In the genomic region with DNA sequence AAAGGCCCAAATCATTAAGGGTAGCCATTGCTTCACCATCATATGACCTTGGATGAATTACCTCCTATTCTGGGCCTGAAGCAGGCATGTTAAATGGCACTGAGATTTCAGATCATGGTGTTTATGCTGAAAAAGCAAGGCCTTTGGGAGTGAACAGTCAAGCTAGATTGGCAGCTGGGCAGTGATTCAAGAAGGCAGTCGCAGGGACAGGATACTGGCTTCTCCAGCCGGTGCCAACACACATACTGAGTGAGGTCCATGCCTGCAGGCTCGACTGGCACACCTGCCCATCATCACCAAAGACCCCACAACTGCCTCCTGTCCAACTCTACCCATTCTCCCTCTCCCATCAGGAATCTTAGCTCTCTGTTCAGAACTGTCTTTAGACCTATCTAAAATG, we compare ENCODE assay signal across 21 mouse cellular contexts. TPM values are rescaled to one million over a fixed set of nuclear protein-coding genes. Genes with fewer than 3 reads are reported as not detected.
DNase-seq lines count a peak whose midpoint lies in the region; ATAC-seq lines count a peak whose summit lies in the region.
"Had no signal": no experiment of that assay in that cellular context is flagged by ENCODE, and none has a peak within 500 bp of the region (broad histone marks: within the 10 kb centered on the region; RNA-seq: fewer than 3 reads in every experiment).

No protein-coding gene starts in this region.

- intact Hi-C loops in left cerebral cortex, postnatal 4 days (cut with DNase I), result no loop called here
- intact Hi-C loops in left cerebral cortex, postnatal 10 days (cut with DNase I), result no loop called here

- ATAC-seq in hindbrain, embryonic 15.5 days (ENCODE audit: low FRiP score, low read depth), result no peak
- no peak for ATAC-seq in hindbrain, embryonic 13.5 days (ENCODE audit: low FRiP score)
- ATAC-seq: activated CD4-positive, CD25-positive, alpha-beta regulatory T cell, adult 4 months; Patski had no signal

- peaks cover 49% of the 10 kb centered on the region for H3K4me1 ChIP-seq in hindbrain, embryonic 15.5 days (replicated peaks)
- H3K4me1 ChIP-seq in hindbrain, embryonic 13.5 days (replicated peaks), result peaks cover 40% of the 10 kb centered on the region

- no peak overlapping the region for H3K9ac ChIP-seq in hindbrain, embryonic 15.5 days
- H3K9ac ChIP-seq in hindbrain, embryonic 13.5 days, result no peak overlapping the region
- H3K9ac ChIP-seq: embryonic facial prominence, embryonic 12.5 days; forebrain, embryonic 15.5 days; heart, embryonic 15.5 days had no signal

- H3K4me2 ChIP-seq in hindbrain, embryonic 15.5 days, result no peak overlapping the region
- H3K4me2 ChIP-seq in hindbrain, embryonic 13.5 days, result no peak overlapping the region
- H3K4me2 ChIP-seq: embryonic facial prominence, embryonic 12.5 days; forebrain, embryonic 15.5 days; heart, embryonic 11.5 days; heart, embryonic 15.5 days had no signal

- H3K27me3 ChIP-seq in hindbrain, embryonic 15.5 days, result no peaks in the 10 kb centered on the region
- H3K27me3 ChIP-seq in hindbrain, embryonic 13.5 days, result no peaks in the 10 kb centered on the region
- H3K27me3 ChIP-seq: embryonic facial prominence, embryonic 12.5 days; heart, embryonic 15.5 days; Patski had no signal

- DNase-seq in adrenal gland, postnatal 14 days, result peak; percentile 28
- DNase-seq in adrenal gland, postnatal 4 days (ENCODE audit: low spot score in 2 of 2), result no peak
- peak; percentile 33 for DNase-seq in left cerebral cortex, postnatal 4 days
- DNase-seq in left cerebral cortex, postnatal 10 days (ENCODE audit: extremely low spot score in 1 of 2, low spot score in 2 of 2), result no peak
- DNase-seq in adipocyte (ENCODE audit: low spot score) (peak; percentile 43), liver (no peak)
- DNase-seq: adrenal gland, adult 2 months; cerebellum, adult 8-10 months; cerebellum, postnatal 25 days; gastrocnemius, postnatal 36 days; heart, adult 18-20 months; heart, postnatal 14 days; kidney, adult 11 months had no signal

- no peaks in the 10 kb centered on the region for H3K9me3 ChIP-seq in hindbrain, embryonic 15.5 days
- H3K9me3 ChIP-seq in hindbrain, embryonic 13.5 days, result no peaks in the 10 kb centered on the region
- H3K9me3 ChIP-seq: embryonic facial prominence, embryonic 12.5 days; forebrain, embryonic 15.5 days; heart, embryonic 15.5 days had no signal

- no peaks in the 10 kb centered on the region for H3K36me3 ChIP-seq in hindbrain, embryonic 15.5 days
- no peaks in the 10 kb centered on the region for H3K36me3 ChIP-seq in hindbrain, embryonic 13.5 days
- H3K36me3 ChIP-seq: embryonic facial prominence, embryonic 12.5 days; forebrain, embryonic 15.5 days; heart, embryonic 15.5 days had no signal

- H3K27ac ChIP-seq in hindbrain, embryonic 15.5 days (replicated peaks), result 0 out of 2 replicates have a peak overlapping the region, but pooled peaks have one; percentile 13
- no peak overlapping the region; the same call in 1 of the 2 replicates for H3K27ac ChIP-seq in hindbrain, embryonic 13.5 days
- H3K27ac ChIP-seq: embryonic facial prominence, embryonic 12.5 days; forebrain, embryonic 15.5 days; heart, embryonic 15.5 days had no signal

- H3K4me3 ChIP-seq in hindbrain, embryonic 15.5 days, result no peak overlapping the region
- no peak overlapping the region for H3K4me3 ChIP-seq in hindbrain, embryonic 13.5 days
- H3K4me3 ChIP-seq: embryonic facial prominence, embryonic 12.5 days; forebrain, embryonic 15.5 days; heart, embryonic 15.5 days had no signal

- WGBS in hindbrain, embryonic 15.5 days, result 76% methylated on average over 3 of the region's 3 CpGs
- WGBS in hindbrain, embryonic 13.5 days, result 89% methylated on average over 3 of the region's 3 CpGs

RNA-seq across cellular contexts. Expression of gene Ric8b, which starts 8.9 kb away (rescaled TPM):
- 28.4 and 33.1 TPM in 2 replicates for total RNA-seq in adrenal gland, postnatal 14 days (2021)
- 10 to 100 TPM; 34.0 to 38.1 TPM for total RNA-seq in adrenal gland, postnatal 4 days (2021)
- polyA plus RNA-seq in hindbrain, embryonic 15.5 days (2015; fragmentation: Nextera tagmentation; extraction: Ambion mirVana), result 45.0 and 48.1 TPM in 2 replicates
- 49.6 and 49.9 TPM in 2 replicates for polyA plus RNA-seq in hindbrain, embryonic 13.5 days (2015; fragmentation: Nextera tagmentation; extraction: Ambion mirVana)
- total RNA-seq in left cerebral cortex, postnatal 4 days (2021), result 10 to 100 TPM; 47.9 to 49.0 TPM
- total RNA-seq in left cerebral cortex, postnatal 10 days (2021), result 10 to 100 TPM; 41.5 to 44.7 TPM

Comparison
In these comparisons a context has a peak if more than half of its experiments do, and no peak if none do; other contexts are left out.
1. DNase-seq: peak in adrenal gland, postnatal 14 days (single experiment), left cerebral cortex, postnatal 4 days (single experiment) and adipocyte (single experiment); none in adrenal gland, postnatal 4 days (0 of 2), left cerebral cortex, postnatal 10 days (0 of 2) and liver (single experiment).